Mouse (Mus musculus) gastrocnemius, postnatal 25 days (tissue): ENCODE results near the gene Cyp51. TPM values are rescaled to one million over a fixed set of nuclear protein-coding genes. Genes with fewer than 3 reads are reported as not detected.
"Not testable (repeated sequence)": the region's sequence is repeated elsewhere in the genome, so short reads cannot be mapped to it uniquely, and the experiment has no call there.

ENCODE experiments used
- DNase-seq: peaks from one replicate; pipeline ENCODE4 v3.0.0; 2022
- long read RNA-seq, 2 experiments: library from polyadenylated mRNA; stranded (forward); transcript quantifications; one replicate each; pipeline ENCODE4 v2.0.0; 2021
- total RNA-seq, 2 experiments: library from RNA; stranded (reverse); gene quantifications; 1 replicate in 1 of 2; 2 replicates in 1 of 2; pipeline ENCODE4 v1.2.3; 2021

Gene Cyp51
- total RNA-seq = 1 to 10 TPM; 2.6 to 2.9 TPM
- long read RNA-seq, experiment 1, partial matches to known transcripts = 0 of 5 reads
- long read RNA-seq, experiment 1, other reads (novel, unspliced or antisense) = 2 of 5 reads
- long read RNA-seq, experiment 2, transcript Cyp51-201 (10 exons, 3,931 nt) = major isoform, 5 of 7 reads
- long read RNA-seq, experiment 2, partial matches to known transcripts = 1 of 7 reads
- long read RNA-seq, experiment 2, other reads (novel, unspliced or antisense) = 1 of 7 reads

GRCm38 (mm10) chr5:4104341-4105040 is at the start of gene Cyp51:
Gene Cyp51, minus strand, starts transcription at chr5:4104746.
- DNase-seq = peak; percentile 87

- no peak for DNase-seq
Observed at GRCm38 (mm10) chr5:4112570-4113098, 8.1 kb upstream of the Cyp51 start.

GRCm38 (mm10) chr5:4107056-4107455 is 2.5 kb upstream of the Cyp51 start:
- DNase-seq = not testable (repeated sequence)

- DNase-seq = no peak
Observed at GRCm38 (mm10) chr5:4105651-4106186, 1.2 kb upstream of the Cyp51 start.

GRCm38 (mm10) chr5:4103626-4104340 is 763 bp downstream of the Cyp51 start:
- no peak for DNase-seq

- DNase-seq = no peak
Observed at GRCm38 (mm10) chr5:4101770-4102169, 2.8 kb downstream of the Cyp51 start.

- no peak for DNase-seq
Observed at GRCm38 (mm10) chr5:4101031-4101430, 3.5 kb downstream of the Cyp51 start.

GRCm38 (mm10) chr5:4094471-4094870 is 10.1 kb downstream of the Cyp51 start:
- DNase-seq = no peak

GRCm38 (mm10) chr5:4088190-4088589 is 16.4 kb downstream of the Cyp51 start:
- DNase-seq = no peak

GRCm38 (mm10) chr5:4086309-4086708 is 18.2 kb downstream of the Cyp51 start:
- no peak for DNase-seq

- no peak for DNase-seq
Observed at GRCm38 (mm10) chr5:4084948-4085347, 19.6 kb downstream of the Cyp51 start.

GRCm38 (mm10) chr5:4081513-4081912 is 23.0 kb downstream of the Cyp51 start:
- no peak for DNase-seq

GRCm38 (mm10) chr5:4080861-4081260 is 23.7 kb downstream of the Cyp51 start:
- DNase-seq = no peak

- no peak for DNase-seq
Observed at GRCm38 (mm10) chr5:4079086-4079485, 25.5 kb downstream of the Cyp51 start.

GRCm38 (mm10) chr5:4067203-4067602 is 37.3 kb downstream of the Cyp51 start:
- peak; percentile 8 for DNase-seq

- no peak for DNase-seq
Observed at GRCm38 (mm10) chr5:4066476-4067115, 38.0 kb downstream of the Cyp51 start.

GRCm38 (mm10) chr5:4060313-4060712 is 44.2 kb downstream of the Cyp51 start:
- no peak for DNase-seq

GRCm38 (mm10) chr5:4040922-4041321 is 63.6 kb downstream of the Cyp51 start:
- no peak for DNase-seq

GRCm38 (mm10) chr5:4040372-4040771 is 64.2 kb downstream of the Cyp51 start:
- DNase-seq = no peak

GRCm38 (mm10) chr5:4039351-4039750 is 65.2 kb downstream of the Cyp51 start:
- no peak for DNase-seq

GRCm38 (mm10) chr5:4036686-4037085 is 67.9 kb downstream of the Cyp51 start:
- DNase-seq = no peak

GRCm38 (mm10) chr5:4031846-4032245 is 72.7 kb downstream of the Cyp51 start:
- DNase-seq = no peak
